In genomic region chr6:119543803-119544517, GRCm38 (mm10) we compare ENCODE assay signal across 8 mouse cellular contexts. TPM values are rescaled to one million over a fixed set of nuclear protein-coding genes. Genes with fewer than 3 reads are reported as not detected.
DNase-seq lines count a peak whose midpoint lies in the region; ATAC-seq and TF ChIP-seq lines count a peak whose summit lies in the region.

TSS of gene Wnt5b (minus strand) at chr6:119544347.

- no peak for TF ChIP-seq CTCF in heart, postnatal 0 days (IDR thresholded peaks at IDR 0.05; ENCODE audit: low read depth)

- under 1% methylated on average over 55 of the region's 120 CpGs for WGBS in heart, postnatal 0 days
- 1% methylated on average over 108 of the region's 120 CpGs for WGBS in liver, embryonic 12.5 days (ENCODE audit: insufficient replicate concordance)

- H3K4me1 ChIP-seq in heart, postnatal 0 days (ENCODE audit: control insufficient read depth, insufficient read depth) = 0 out of 2 replicates have a peak, but pooled peaks cover 3% of the 10 kb centered on the region
- peaks cover 6% of the 10 kb centered on the region; the same call in 1 of the 2 replicates for H3K4me1 ChIP-seq in liver, embryonic 12.5 days

- peak; percentile 72 for ATAC-seq in heart, postnatal 0 days (ENCODE audit: insufficient read depth, low read depth)
- 0 out of 2 replicates have a peak, but pooled peaks have one; percentile 18 for ATAC-seq in liver, embryonic 12.5 days
- no peak for ATAC-seq in megakaryocyte progenitor cell, adult 5-6 weeks (replicated peaks; ENCODE audit: poor library complexity)

- no peak within 1 kb of the TSS for H3K27ac ChIP-seq in heart, postnatal 0 days (ENCODE audit: low read depth)
- no peak within 1 kb of the TSS for H3K27ac ChIP-seq in liver, embryonic 12.5 days

- peaks cover 24% of the 10 kb centered on the region for H3K27me3 ChIP-seq in heart, postnatal 0 days (ENCODE audit: control insufficient read depth, insufficient read depth, low read length)
- peaks cover 81% of the 10 kb centered on the region for H3K27me3 ChIP-seq in liver, embryonic 12.5 days (replicated peaks)

- peak within 1 kb of the TSS; percentile 68 for H3K9ac ChIP-seq in heart, postnatal 0 days (replicated peaks; ENCODE audit: low read depth, low read length)
- H3K9ac ChIP-seq in liver, embryonic 12.5 days = peak within 1 kb of the TSS; percentile 12; the same call in 1 of the 2 replicates

- TF ChIP-seq EP300 in heart, postnatal 0 days (IDR thresholded peaks at IDR 0.05; ENCODE audit: low read depth) = no peak

- no peaks in the 10 kb centered on the region for H3K9me3 ChIP-seq in heart, postnatal 0 days (replicated peaks; ENCODE audit: control insufficient read depth, low read length)
- no peaks in the 10 kb centered on the region for H3K9me3 ChIP-seq in liver, embryonic 12.5 days (replicated peaks)

- H3K4me3 ChIP-seq in heart, postnatal 0 days (ENCODE audit: low read depth, low read length) = peak within 1 kb of the TSS; percentile 75
- peak within 1 kb of the TSS; percentile 58 for H3K4me3 ChIP-seq in liver, embryonic 12.5 days

- H3K36me3 ChIP-seq in heart, postnatal 0 days (replicated peaks; ENCODE audit: control insufficient read depth, insufficient read depth, low read length) = no peaks in the 10 kb centered on the region
- H3K36me3 ChIP-seq in liver, embryonic 12.5 days = no peaks in the 10 kb centered on the region

- peak within 1 kb of the TSS; percentile 96 for H3K4me2 ChIP-seq in heart, postnatal 0 days (ENCODE audit: low read depth, low read length)
- peak within 1 kb of the TSS; percentile 75 for H3K4me2 ChIP-seq in liver, embryonic 12.5 days

- peak; percentile 25 to 71 for DNase-seq in adrenal gland, adult (ENCODE audit: inconsistent age in 2 of 2, low spot score in 1 of 2)
- no peak for DNase-seq in adrenal gland, adult 8-10 months
- peak; percentile 24 for DNase-seq in ovary, postnatal 10 days (ENCODE audit: low spot score)
- DNase-seq in ovary, adult 18-20 months (ENCODE audit: low spot score) = no peak
- DNase-seq in heart, postnatal 0 days (ENCODE audit: low spot score) = no peak
- DNase-seq in ovary, postnatal 36 days (ENCODE audit: low spot score) = peak; percentile 47

RNA-seq across cellular contexts. Expression of gene Wnt5b, which starts in this region (rescaled TPM):
- total RNA-seq in adrenal gland, adult 8-10 months (2022) = 1 to 10 TPM; 1.7 to 4.7 (median 3.5) TPM
- total RNA-seq in heart, postnatal 0 days (2014; rRNA removed; ENCODE audit: low replicate concordance) = 5.3 and 5.5 TPM in 2 replicates
- 4.2 and 4.3 TPM in 2 replicates for polyA plus RNA-seq in heart, postnatal 0 days (2015; fragmentation: Nextera tagmentation; extraction: Ambion mirVana)
- polyA plus RNA-seq in liver, embryonic 12.5 days (2016; fragmentation: Nextera tagmentation; extraction: Ambion mirVana) = 1.1 and 1.5 TPM in 2 replicates
- total RNA-seq in megakaryocyte progenitor cell, adult 5-6 weeks (2015) = 0.29 TPM in 1 of 2 replicates, not detected in the other
- total RNA-seq in megakaryocyte progenitor cell, adult 5-6 weeks (2017) = not detected in 2 replicates

Comparison
In these comparisons a context has a peak if more than half of its experiments do, and no peak if none do; other contexts are left out.
1. DNase-seq: peak in adrenal gland, adult (2 of 2), ovary, postnatal 10 days (single experiment) and ovary, postnatal 36 days (single experiment); none in adrenal gland, adult 8-10 months (single experiment), ovary, adult 18-20 months (single experiment) and heart, postnatal 0 days (single experiment).